8 mouse cellular contexts compared by ENCODE assay signal in the genomic region with DNA sequence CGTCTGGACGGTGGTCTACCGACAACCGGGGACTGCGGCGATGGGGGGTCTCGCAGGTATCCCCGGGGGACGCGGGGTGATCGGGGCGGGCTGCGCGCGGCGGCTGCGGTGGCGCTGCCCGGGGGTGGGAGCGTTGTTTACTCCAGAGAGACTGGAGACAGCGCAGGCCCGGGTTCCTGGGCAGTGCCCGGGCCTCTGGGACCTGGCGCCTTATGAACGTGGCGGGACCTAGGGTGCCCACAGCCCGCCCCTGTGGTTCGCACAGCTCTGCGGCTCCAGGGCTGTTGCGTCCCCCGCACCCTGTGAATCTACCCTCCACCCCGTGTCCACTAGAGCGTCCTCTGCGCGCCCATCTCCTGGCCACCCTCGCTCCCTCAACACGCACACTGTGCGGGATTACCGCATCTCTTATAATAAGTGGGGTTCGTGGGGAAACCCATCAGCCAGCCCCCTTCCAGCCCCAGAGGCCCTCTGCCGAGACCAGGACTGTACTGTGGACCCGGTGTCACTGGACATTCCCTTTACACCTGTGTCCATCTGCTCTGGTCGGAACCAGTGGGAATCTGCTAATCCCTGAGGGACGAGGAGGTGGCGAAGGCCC. TPM values are rescaled to one million over a fixed set of nuclear protein-coding genes. Genes with fewer than 3 reads are reported as not detected.
A peak's percentile ranks its signal among the peaks of the same experiment; 100 is the strongest.
DNase-seq lines count a peak whose midpoint lies in the region; ATAC-seq lines count a peak whose summit lies in the region.

No protein-coding gene starts in this region.

- intact Hi-C loops in heart, postnatal 14 days (cut with DNase I): loop anchor here (1.0 to 5.0 kb wide), 3 partner anchors 66 to 168 kb away; no protein-coding TSS in a partner anchor

- H3K4me3 ChIP-seq in heart, embryonic 10.5 days: peak overlapping the region; percentile 95
- H3K4me3 ChIP-seq in intestine, embryonic 14.5 days (ENCODE audit: low read depth, low read length): peak overlapping the region; percentile 50
- peak overlapping the region; percentile 83 for H3K4me3 ChIP-seq in midbrain, embryonic 11.5 days (ENCODE audit: low read depth, low read length)

- peaks cover 59% of the 10 kb centered on the region for H3K4me1 ChIP-seq in heart, embryonic 10.5 days
- H3K4me1 ChIP-seq in intestine, embryonic 14.5 days (replicated peaks; ENCODE audit: control insufficient read depth, insufficient read depth, low read length): peaks cover 32% of the 10 kb centered on the region
- peaks cover 7% of the 10 kb centered on the region for H3K4me1 ChIP-seq in midbrain, embryonic 11.5 days (ENCODE audit: control insufficient read depth, insufficient read depth, low read length)

- ATAC-seq in CD4-positive, CD25-positive, alpha-beta regulatory T cell, adult 4 months: peak; percentile 31
- peak; percentile 52 for ATAC-seq in intestine, embryonic 14.5 days (replicated peaks; ENCODE audit: low FRiP score, low TSS enrichment, low read depth)
- ATAC-seq in midbrain, embryonic 11.5 days (ENCODE audit: low FRiP score): peak; percentile 67

- peak overlapping the region; percentile 72 for H3K4me2 ChIP-seq in intestine, embryonic 14.5 days (ENCODE audit: low read length)
- H3K4me2 ChIP-seq in midbrain, embryonic 11.5 days: peak overlapping the region; percentile 87

- 0 out of 2 replicates have a peak, but pooled peaks cover under 1% of the 10 kb centered on the region for H3K36me3 ChIP-seq in heart, embryonic 10.5 days
- no peaks in the 10 kb centered on the region for H3K36me3 ChIP-seq in intestine, embryonic 14.5 days (ENCODE audit: control insufficient read depth, insufficient read depth, low read length)
- no peaks in the 10 kb centered on the region for H3K36me3 ChIP-seq in midbrain, embryonic 11.5 days (ENCODE audit: control insufficient read depth, insufficient read depth, low read length)

- no peaks in the 10 kb centered on the region for H3K9me3 ChIP-seq in heart, embryonic 10.5 days
- H3K9me3 ChIP-seq in intestine, embryonic 14.5 days (ENCODE audit: control insufficient read depth, low read length): no peaks in the 10 kb centered on the region
- H3K9me3 ChIP-seq in midbrain, embryonic 11.5 days (ENCODE audit: control insufficient read depth, low read length): no peaks in the 10 kb centered on the region

- no peak for DNase-seq in heart, embryonic 10.5 days (ENCODE audit: low spot score)
- DNase-seq in heart, postnatal 14 days: no peak
- DNase-seq in cerebellum, postnatal 36 days: peak; percentile 44 to 62
- DNase-seq in intestine, embryonic 14.5 days (ENCODE audit: low spot score): peak; percentile 63
- peak; percentile 92 for DNase-seq in midbrain, embryonic 11.5 days (ENCODE audit: low spot score, missing footprints)
- no peak for DNase-seq in thymus, postnatal 10 days (ENCODE audit: low spot score in 2 of 2)
- DNase-seq in embryo, embryonic 9.5 days (ENCODE audit: extremely low spot score): no peak

- peak overlapping the region; percentile 93 for H3K27ac ChIP-seq in heart, embryonic 10.5 days
- H3K27ac ChIP-seq in intestine, embryonic 14.5 days (ENCODE audit: low read depth): no peak overlapping the region
- H3K27ac ChIP-seq in midbrain, embryonic 11.5 days (ENCODE audit: low read depth, low read length): no peak overlapping the region

- H3K9ac ChIP-seq in intestine, embryonic 14.5 days (ENCODE audit: low read length): peak overlapping the region; percentile 60
- peak overlapping the region; percentile 80 for H3K9ac ChIP-seq in midbrain, embryonic 11.5 days (ENCODE audit: low read length)

- H3K27me3 ChIP-seq in heart, embryonic 10.5 days (ENCODE audit: insufficient read depth, poor library complexity, severe bottlenecking): no peaks in the 10 kb centered on the region
- no peaks in the 10 kb centered on the region for H3K27me3 ChIP-seq in intestine, embryonic 14.5 days (replicated peaks; ENCODE audit: control insufficient read depth, insufficient read depth, low read length)
- peaks cover 4% of the 10 kb centered on the region for H3K27me3 ChIP-seq in midbrain, embryonic 11.5 days (ENCODE audit: control insufficient read depth, insufficient read depth, low read length)

- WGBS in heart, embryonic 10.5 days: 7% methylated on average over 45 of the region's 45 CpGs
- WGBS in intestine, embryonic 14.5 days: 7% methylated on average over 41 of the region's 45 CpGs
- WGBS in midbrain, embryonic 11.5 days: 5% methylated on average over 45 of the region's 45 CpGs

RNA-seq across cellular contexts. Expression of a gene that starts 6.3 kb away (rescaled TPM):
- 32.1 and 41.1 TPM in 2 replicates for polyA plus RNA-seq in heart, embryonic 10.5 days (2016; fragmentation: Nextera tagmentation; extraction: Ambion mirVana)
- 10 to 100 TPM; 78.3 to 78.9 TPM for total RNA-seq in heart, postnatal 14 days (2021)
- polyA plus RNA-seq in CD4-positive, CD25-positive, alpha-beta regulatory T cell, adult 4 months (2017; shearing (Covaris generic)): 10 to 100 TPM; 33.9 to 37.1 TPM
- 22.5 and 26.7 TPM in 2 replicates for polyA plus RNA-seq in intestine, embryonic 14.5 days (2014; fragmentation: Nextera tagmentation; extraction: Ambion mirVana)
- 32.6 and 33.6 TPM in 2 replicates for polyA plus RNA-seq in midbrain, embryonic 11.5 days (2014; fragmentation: Nextera tagmentation; extraction: Ambion mirVana)

RNA-seq across cellular contexts. Expression of a gene that starts 16.9 kb away (rescaled TPM):
- 10.2 and 13.4 TPM in 2 replicates for polyA plus RNA-seq in heart, embryonic 10.5 days (2016; fragmentation: Nextera tagmentation; extraction: Ambion mirVana)
- 10 to 100 TPM; 32.7 to 34.3 TPM for total RNA-seq in heart, postnatal 14 days (2021)
- polyA plus RNA-seq in CD4-positive, CD25-positive, alpha-beta regulatory T cell, adult 4 months (2017; shearing (Covaris generic)): 1 to 10 TPM in 1 of 2 experiments, under 1 TPM in 1; 0.31 to 1.5 TPM
- 6.3 and 8.7 TPM in 2 replicates for polyA plus RNA-seq in intestine, embryonic 14.5 days (2014; fragmentation: Nextera tagmentation; extraction: Ambion mirVana)
- 3.0 and 3.2 TPM in 2 replicates for polyA plus RNA-seq in midbrain, embryonic 11.5 days (2014; fragmentation: Nextera tagmentation; extraction: Ambion mirVana)

RNA-seq across cellular contexts. Expression of a gene that starts 53.5 kb away (rescaled TPM):
- 0.11 and 0.18 TPM in 2 replicates for polyA plus RNA-seq in heart, embryonic 10.5 days (2016; fragmentation: Nextera tagmentation; extraction: Ambion mirVana)
- 1 to 10 TPM; 1.8 to 4.9 TPM for total RNA-seq in heart, postnatal 14 days (2021)
- polyA plus RNA-seq in CD4-positive, CD25-positive, alpha-beta regulatory T cell, adult 4 months (2017; shearing (Covaris generic)): under 1 TPM in 1 of 2 experiments, not detected in 1; 0.22 TPM
- polyA plus RNA-seq in intestine, embryonic 14.5 days (2014; fragmentation: Nextera tagmentation; extraction: Ambion mirVana): not detected in 2 replicates
- 0.18 and 0.32 TPM in 2 replicates for polyA plus RNA-seq in midbrain, embryonic 11.5 days (2014; fragmentation: Nextera tagmentation; extraction: Ambion mirVana)

RNA-seq across cellular contexts. Expression of a gene that starts 59.6 kb away (rescaled TPM):
- polyA plus RNA-seq in heart, embryonic 10.5 days (2016; fragmentation: Nextera tagmentation; extraction: Ambion mirVana): 23.4 and 26.7 TPM in 2 replicates
- 10 to 100 TPM; 45.9 to 52.5 TPM for total RNA-seq in heart, postnatal 14 days (2021)
- 10 to 100 TPM; 68.2 to 74.2 TPM for polyA plus RNA-seq in CD4-positive, CD25-positive, alpha-beta regulatory T cell, adult 4 months (2017; shearing (Covaris generic))
- polyA plus RNA-seq in intestine, embryonic 14.5 days (2014; fragmentation: Nextera tagmentation; extraction: Ambion mirVana): 28.3 and 30.2 TPM in 2 replicates
- polyA plus RNA-seq in midbrain, embryonic 11.5 days (2014; fragmentation: Nextera tagmentation; extraction: Ambion mirVana): 14.6 and 16.7 TPM in 2 replicates

Comparison
In these comparisons a context has a peak if more than half of its experiments do, and no peak if none do; other contexts are left out.
1. DNase-seq: peak in cerebellum, postnatal 36 days (2 of 2), intestine, embryonic 14.5 days (single experiment) and midbrain, embryonic 11.5 days (single experiment); none in heart, embryonic 10.5 days (single experiment), heart, postnatal 14 days (0 of 2), thymus, postnatal 10 days (0 of 2) and embryo, embryonic 9.5 days (single experiment).
2. Peak in every context shown above with its lines, with median percentiles within 50 percentile points of each other: H3K4me3 ChIP-seq and ATAC-seq.